Mouse (Mus musculus) heart, adult 2 months (tissue): ENCODE results near the gene Sema3g. TPM values are rescaled to one million over a fixed set of nuclear protein-coding genes. Genes with fewer than 3 reads are reported as not detected.
A peak's percentile ranks its signal among the peaks of the same experiment; 100 is the strongest.

Source experiments
- DNase-seq, 2 experiments: peaks; one replicate each; pipeline ENCODE4 v3.0.0; 2021
- H3K27ac ChIP-seq: fragments of 200-600 bp; 2 replicates; pipeline ENCODE4 v1.8.1; 2022
- H3K27me3 ChIP-seq: fragments of 200-500 bp; 2 replicates; pipeline ENCODE4 v1.6.1; 2012; ENCODE audit warnings: mild to moderate bottlenecking, low read length, inconsistent platforms, mixed read lengths; ENCODE audit not compliant: control insufficient read depth, insufficient read depth
- H3K36me3 ChIP-seq: fragments of 200-500 bp; 2 replicates; pipeline ENCODE4 v1.6.1; 2012; ENCODE audit warnings: low read length, inconsistent platforms; ENCODE audit not compliant: control insufficient read depth, insufficient read depth
- H3K4me1 ChIP-seq: fragments of 200-500 bp; 2 replicates; pipeline ENCODE4 v1.6.1; 2011; ENCODE audit warnings: low read length; ENCODE audit not compliant: control insufficient read depth, insufficient read depth
- H3K4me3 ChIP-seq: fragments of 200-600 bp; 2 replicates; pipeline ENCODE4 v1.8.1; 2022
- H3K79me2 ChIP-seq: fragments of 200-500 bp; replicated peaks from 2 replicates; pipeline ENCODE4 v1.6.1; 2012; ENCODE audit warnings: mild to moderate bottlenecking, inconsistent platforms, low read length, moderate library complexity, mixed read lengths; ENCODE audit not compliant: control insufficient read depth, insufficient read depth
- H3K9ac ChIP-seq: fragments of 200-500 bp; 2 replicates; pipeline ENCODE4 v1.6.1; 2012; ENCODE audit warnings: low read depth, mild to moderate bottlenecking, control low read depth, inconsistent platforms, low read length, mixed read lengths
- CTCF ChIP-seq: fragments of 200-600 bp; IDR thresholded peaks from 2 replicates; pipeline ENCODE4 v1.8.1; 2022; ENCODE audit warnings: antibody characterized with exemption, mild to moderate bottlenecking, moderate library complexity
- EP300 ChIP-seq: fragments of 200-500 bp; IDR thresholded peaks from 2 replicates; pipeline ENCODE4 v1.6.1; 2011; ENCODE audit warnings: low read depth, low read length, control low read depth; ENCODE audit not compliant: insufficient read depth
- POLR2A ChIP-seq: fragments of 200-500 bp; IDR thresholded peaks from 2 replicates; pipeline ENCODE4 v1.6.1; 2011; ENCODE audit warnings: mild to moderate bottlenecking, low read depth, low read length, control low read depth; ENCODE audit not compliant: insufficient read depth
- WGBS: fragments of 180-500 bp; shearing (Covaris S2); methylation state at CpG from one replicate; pipeline ENCODE4 v1.1.7; 2018; 5-methylcytosine and 5-hydroxymethylcytosine counted together
- intact Hi-C: fragments of 180-260 bp; cut with DNase I; formaldehyde crosslinking; loops from one replicate; pipeline ENCODE4 v1.15.1; 2025
- polyA plus RNA-seq: library from polyadenylated mRNA; depleted of rRNA; stranded (reverse); fragments of >200 nt; gene quantifications from 2 replicates; pipeline ENCODE4 v1.2.3, GENCODE M21; 2012
- total RNA-seq, 2 experiments: library from RNA; stranded (reverse); gene quantifications; 2 replicates each; pipeline ENCODE4 v1.2.3; 2021

Gene Sema3g
- total and polyA plus RNA-seq, 3 experiments: 6.1 to 15.1 (median 15.0) TPM

DNA sequence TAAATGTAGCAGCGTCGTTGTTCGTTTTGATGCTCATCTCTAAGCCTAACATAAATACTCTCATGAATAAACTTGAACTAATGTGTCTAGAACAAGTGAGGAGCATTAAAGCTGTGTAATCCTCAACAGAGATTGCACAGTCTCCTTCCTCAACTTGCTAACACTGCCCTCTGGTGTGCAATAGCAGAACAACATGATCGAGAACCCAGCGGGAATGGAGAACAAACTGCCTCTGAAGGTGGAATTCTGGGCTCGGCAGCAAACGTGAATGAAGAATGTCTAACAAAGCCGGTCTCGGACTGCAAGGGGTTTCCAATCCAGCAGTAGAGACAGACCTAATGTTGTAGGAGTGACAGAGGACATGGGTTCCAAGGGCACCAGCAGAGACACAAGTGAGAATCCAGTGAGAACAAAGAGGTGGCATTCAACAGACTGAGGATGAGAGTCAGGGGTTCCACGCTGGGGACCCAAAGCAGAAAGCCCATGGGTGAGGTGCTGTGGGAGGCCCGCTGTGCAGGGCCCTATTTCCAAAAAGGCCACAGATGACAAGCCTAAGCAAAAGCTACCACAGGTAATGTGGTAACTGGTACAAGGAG lies 16.4 kb downstream of the Sema3g start:
- Histone ChIP-seq H3K36me3 (no peaks in the 10 kb centered on the region), H3K27ac (peak overlapping the region; percentile 90), H3K4me3 (peak overlapping the region; percentile 13; the same call in 1 of the 2 replicates), H3K9ac (no peak overlapping the region), H3K4me1 (peaks cover 13% of the 10 kb centered on the region), H3K27me3 (no peaks in the 10 kb centered on the region), H3K79me2 (no peaks in the 10 kb centered on the region)
- intact Hi-C loops: loop anchor here (1.0 to 5.0 kb wide), 2 partner anchors 17 to 37 kb away; partner anchors contain the start of gene Sema3g
- peak; percentile 78 to 83 for DNase-seq
- TF ChIP-seq CTCF (peak; percentile 86), EP300 (peak; percentile 72), POLR2A (0 out of 2 replicates have a peak, but pooled peaks have one; percentile 17)
- 9% methylated on average over 11 of the region's 11 CpGs for WGBS

DNA sequence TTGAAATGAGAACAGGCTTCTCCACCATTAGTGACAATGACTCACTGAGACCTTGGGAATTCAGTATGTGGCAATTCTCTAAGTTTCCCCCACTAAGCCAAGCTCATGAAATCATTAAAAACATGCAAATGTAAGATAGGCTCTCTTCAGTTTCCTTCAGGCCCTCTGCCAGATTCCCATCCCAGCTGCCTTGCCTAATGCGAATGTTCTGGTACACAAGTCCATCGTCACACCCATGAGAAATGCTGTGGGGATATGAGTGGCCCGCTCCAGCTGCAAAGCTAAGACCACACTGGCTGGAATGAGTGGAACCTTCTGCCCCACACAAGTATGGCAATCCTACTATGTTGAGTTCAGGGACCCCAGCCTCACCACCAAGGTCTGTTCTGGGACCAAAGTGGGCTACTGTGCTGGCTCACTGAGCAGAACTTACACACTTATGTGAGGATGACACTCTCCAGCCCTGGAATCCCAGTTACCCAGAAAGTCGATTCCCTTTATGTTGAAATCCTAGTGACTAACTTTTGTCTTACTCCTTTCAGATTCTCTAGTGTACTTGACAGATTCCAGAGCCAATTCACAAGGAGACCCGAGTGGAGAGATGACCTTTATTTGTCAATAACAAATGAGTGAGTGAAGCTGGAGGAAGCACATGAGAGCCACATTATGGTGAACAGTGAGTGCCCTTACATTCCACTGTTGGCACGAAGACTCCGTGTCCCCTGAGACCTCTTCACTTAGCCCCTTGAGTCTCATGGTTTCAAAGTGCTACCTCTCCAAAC lies 19.6 kb downstream of the Sema3g start:
- H3K9ac ChIP-seq: no peak overlapping the region
- no peaks in the 10 kb centered on the region for H3K79me2 ChIP-seq
- no peak for TF ChIP-seq CTCF
- H3K27me3 ChIP-seq: no peaks in the 10 kb centered on the region
- peaks cover 7% of the 10 kb centered on the region for H3K4me1 ChIP-seq
- WGBS: 64% methylated on average over 7 of the region's 7 CpGs
- no peak overlapping the region for H3K4me3 ChIP-seq
- DNase-seq: peak; percentile 53 to 72
- H3K27ac ChIP-seq: peak overlapping the region; percentile 27; the same call in 1 of the 2 replicates
- no peaks in the 10 kb centered on the region for H3K36me3 ChIP-seq
- intact Hi-C loops: no loop called here

DNA sequence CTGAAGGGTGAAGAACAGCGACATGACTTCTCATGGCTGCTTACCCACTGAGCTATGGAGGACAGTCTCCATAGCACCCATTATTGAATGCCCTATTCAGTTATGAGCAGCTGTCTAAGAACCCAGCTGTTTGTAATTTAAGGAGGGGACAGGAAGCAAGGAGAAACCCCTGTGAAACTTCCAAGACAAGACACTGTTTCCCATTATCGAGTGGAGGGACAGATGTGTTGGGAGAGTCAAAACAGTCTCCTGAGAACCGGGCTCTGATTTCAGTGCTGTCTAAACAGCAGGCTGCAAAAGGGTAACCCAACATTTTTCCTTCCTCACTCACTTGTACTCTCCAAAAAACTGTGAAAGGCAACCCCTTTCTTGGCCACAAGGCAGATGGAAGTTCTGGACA lies 22.9 kb downstream of the Sema3g start:
- TF ChIP-seq POLR2A (no peak), EP300 (no peak), CTCF (no peak)
- intact Hi-C loops: no loop called here
- no peaks in the 10 kb centered on the region; the same call in 1 of the 2 replicates for H3K4me1 ChIP-seq
- H3K36me3 ChIP-seq: no peaks in the 10 kb centered on the region
- H3K9ac ChIP-seq: no peak overlapping the region
- H3K4me3 ChIP-seq: no peak overlapping the region
- no peak for DNase-seq
- no peaks in the 10 kb centered on the region for H3K27me3 ChIP-seq
- H3K79me2 ChIP-seq: no peaks in the 10 kb centered on the region
- no peak overlapping the region for H3K27ac ChIP-seq
- WGBS: 70% methylated on average over 3 of the region's 3 CpGs

DNA sequence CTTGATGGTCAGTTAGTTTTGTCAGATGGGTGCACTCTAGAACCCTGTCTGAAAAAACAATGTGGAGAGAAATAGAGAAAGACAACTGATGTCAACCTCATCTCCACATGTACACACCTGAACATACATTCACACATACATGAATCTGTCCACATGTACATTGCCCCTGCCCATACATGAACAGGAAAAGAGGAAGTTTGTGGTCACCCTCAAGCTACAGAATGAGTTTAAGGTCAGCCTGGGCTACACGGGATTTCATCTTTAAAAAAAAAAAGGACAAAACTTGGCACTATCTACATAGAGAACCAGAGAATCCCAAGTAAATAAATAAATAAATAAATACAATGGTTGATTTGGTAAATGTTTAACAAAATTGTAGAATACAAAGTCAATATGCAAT lies 27.1 kb downstream of the Sema3g start:
- Histone ChIP-seq H3K4me3 (no peak overlapping the region), H3K27ac (no peak overlapping the region), H3K4me1 (no peaks in the 10 kb centered on the region), H3K9ac (no peak overlapping the region), H3K27me3 (no peaks in the 10 kb centered on the region), H3K36me3 (no peaks in the 10 kb centered on the region), H3K79me2 (no peaks in the 10 kb centered on the region)
- no peak for TF ChIP-seq POLR2A
- no peak for DNase-seq
- intact Hi-C loops: no loop called here
- WGBS: 73% methylated on average over 1 of the region's 1 CpGs

DNA sequence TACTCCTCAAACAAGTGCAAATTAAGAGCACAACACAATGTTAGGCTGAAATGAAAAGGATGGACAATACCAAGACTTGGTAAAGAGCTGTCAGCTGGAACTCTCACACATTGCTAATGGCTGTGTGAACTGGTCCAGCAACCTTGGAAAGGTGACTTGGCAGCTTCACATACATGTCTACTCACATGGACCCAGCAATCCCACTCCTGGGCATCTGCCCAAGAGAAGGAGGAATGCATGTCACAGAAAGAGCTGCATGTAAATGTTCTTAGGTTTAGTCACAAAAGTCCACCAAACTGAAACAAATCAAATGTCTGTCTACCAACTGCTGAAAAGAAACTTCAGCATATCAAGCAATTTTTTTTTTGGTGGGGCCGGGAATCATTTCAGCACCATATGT lies 28.3 kb downstream of the Sema3g start:
- Histone ChIP-seq H3K9ac (no peak overlapping the region), H3K27me3 (no peaks in the 10 kb centered on the region), H3K79me2 (no peaks in the 10 kb centered on the region), H3K27ac (no peak overlapping the region), H3K4me3 (no peak overlapping the region), H3K4me1 (no peaks in the 10 kb centered on the region; the same call in 1 of the 2 replicates), H3K36me3 (no peaks in the 10 kb centered on the region)
- intact Hi-C loops: no loop called here
- no peak for DNase-seq
- TF ChIP-seq EP300 (no peak), CTCF (no peak)
- WGBS: 55% methylated on average over 1 of the region's 1 CpGs

GRCm38 (mm10) chr14:31248396-31248795 lies 30.7 kb downstream of the Sema3g start:
- WGBS: 95% methylated on average over 6 of the region's 6 CpGs
- no peaks in the 10 kb centered on the region; the same call in 1 of the 2 replicates for H3K36me3 ChIP-seq
- H3K4me1 ChIP-seq: peaks cover 3% of the 10 kb centered on the region
- H3K4me3 ChIP-seq: no peak overlapping the region
- H3K79me2 ChIP-seq: no peaks in the 10 kb centered on the region
- no peak for DNase-seq
- no peak overlapping the region for H3K9ac ChIP-seq
- TF ChIP-seq POLR2A (no peak), CTCF (no peak), EP300 (no peak)
- intact Hi-C loops: no loop called here
- no peaks in the 10 kb centered on the region for H3K27me3 ChIP-seq
- no peak overlapping the region for H3K27ac ChIP-seq
